Comparison of ENCODE assay signal across 9 mouse cellular contexts in the genomic region with DNA sequence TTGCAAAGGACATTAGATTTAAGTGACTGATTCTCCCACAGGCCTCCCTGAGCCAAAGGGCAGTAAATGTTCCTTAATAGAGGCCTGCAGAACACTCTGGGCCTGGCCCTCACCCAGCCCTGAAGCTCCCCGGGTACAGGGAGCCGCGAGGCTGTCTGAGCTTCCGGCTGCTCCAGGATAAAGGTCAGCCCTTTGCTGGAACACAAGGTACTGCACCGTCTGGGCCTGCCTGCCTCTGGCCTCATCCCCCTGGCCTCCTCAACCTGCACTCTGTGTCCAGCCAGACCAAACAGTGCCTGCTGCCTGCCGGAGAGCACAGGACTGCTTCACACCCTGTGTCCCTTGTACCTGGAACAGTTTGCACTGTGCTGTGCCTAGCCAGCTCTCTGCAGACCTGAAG. TPM values are rescaled to one million over a fixed set of nuclear protein-coding genes. Genes with fewer than 3 reads are reported as not detected.
DNase-seq lines count a peak whose midpoint lies in the region; ATAC-seq and TF ChIP-seq lines count a peak whose summit lies in the region.
"Had no signal": no experiment of that assay in that cellular context is flagged by ENCODE, and none has a peak within 500 bp of the region (broad histone marks: within the 10 kb centered on the region; RNA-seq: fewer than 3 reads in every experiment).

No protein-coding gene starts in this region.

- H3K4me1 ChIP-seq in hindbrain, postnatal 0 days (ENCODE audit: insufficient read depth, low read length), result peaks cover 11% of the 10 kb centered on the region; the same call in 1 of the 2 replicates
- peaks cover 17% of the 10 kb centered on the region for H3K4me1 ChIP-seq in hindbrain, embryonic 13.5 days (replicated peaks)
- H3K4me1 ChIP-seq in embryonic facial prominence, embryonic 13.5 days, result peaks cover 34% of the 10 kb centered on the region
- H3K4me1 ChIP-seq in kidney, adult 2 months (ENCODE audit: control insufficient read depth, insufficient read depth, low read length), result peaks cover 44% of the 10 kb centered on the region
- no peaks in the 10 kb centered on the region; the same call in 1 of the 2 replicates for H3K4me1 ChIP-seq in cerebellum, adult 2 months (ENCODE audit: control insufficient read depth, insufficient read depth, low read length)

- no peaks in the 10 kb centered on the region for H3K36me3 ChIP-seq in hindbrain, postnatal 0 days (ENCODE audit: insufficient read depth, low read length)
- no peaks in the 10 kb centered on the region for H3K36me3 ChIP-seq in hindbrain, embryonic 13.5 days
- H3K36me3 ChIP-seq in embryonic facial prominence, embryonic 13.5 days, result no peaks in the 10 kb centered on the region
- no peaks in the 10 kb centered on the region for H3K36me3 ChIP-seq in kidney, adult 2 months (ENCODE audit: control insufficient read depth, insufficient read depth, low read length)

- H3K4me2 ChIP-seq in hindbrain, postnatal 0 days (ENCODE audit: low read depth, low read length), result no peak overlapping the region
- no peak overlapping the region for H3K4me2 ChIP-seq in hindbrain, embryonic 13.5 days
- no peak overlapping the region for H3K4me2 ChIP-seq in embryonic facial prominence, embryonic 13.5 days

- 0 out of 2 replicates have a peak overlapping the region, but pooled peaks have one; percentile 36 for H3K27ac ChIP-seq in hindbrain, postnatal 0 days
- no peak overlapping the region for H3K27ac ChIP-seq in hindbrain, embryonic 13.5 days
- no peak overlapping the region for H3K27ac ChIP-seq in embryonic facial prominence, embryonic 13.5 days
- H3K27ac ChIP-seq in kidney, adult 2 months (ENCODE audit: insufficient read depth, low read depth, low read length), result peak overlapping the region; percentile 40
- H3K27ac ChIP-seq in cerebellum, adult 2 months (ENCODE audit: insufficient read depth, low read length), result no peak overlapping the region

- no peak for DNase-seq in hindbrain, postnatal 0 days (ENCODE audit: low spot score)
- peak; percentile 96 for DNase-seq in kidney, adult 2 months
- peak; percentile 60 for DNase-seq in lung, postnatal 14 days
- DNase-seq in frontal cortex, postnatal 14 days (ENCODE audit: low spot score in 2 of 2), result no peak
- no peak for DNase-seq in cerebellum, adult 2 months

- H3K9me3 ChIP-seq in hindbrain, postnatal 0 days (ENCODE audit: low read length), result no peaks in the 10 kb centered on the region
- H3K9me3 ChIP-seq in hindbrain, embryonic 13.5 days, result no peaks in the 10 kb centered on the region
- no peaks in the 10 kb centered on the region for H3K9me3 ChIP-seq in embryonic facial prominence, embryonic 13.5 days

- H3K9ac ChIP-seq in hindbrain, postnatal 0 days (replicated peaks; ENCODE audit: low read length), result no peak overlapping the region
- no peak overlapping the region for H3K9ac ChIP-seq in hindbrain, embryonic 13.5 days
- 0 out of 2 replicates have a peak overlapping the region, but pooled peaks have one; percentile 32 for H3K9ac ChIP-seq in embryonic facial prominence, embryonic 13.5 days

- TF ChIP-seq POLR2A in kidney, adult 2 months (IDR thresholded peaks at IDR 0.05; ENCODE audit: low read depth, low read length), result peak; percentile 62
- TF ChIP-seq POLR2A in cerebellum, adult 2 months (IDR thresholded peaks at IDR 0.05; ENCODE audit: borderline replicate concordance, insufficient read depth, low read length), result no peak

- no peak for ATAC-seq in hindbrain, postnatal 0 days
- ATAC-seq in hindbrain, embryonic 13.5 days (ENCODE audit: low FRiP score), result no peak
- ATAC-seq in embryonic facial prominence, embryonic 13.5 days (ENCODE audit: insufficient number of reproducible peaks, insufficient read depth, low FRiP score, low TSS enrichment, low read depth), result no peak
- ATAC-seq in granulocyte monocyte progenitor cell, adult 5-6 weeks (replicated peaks; ENCODE audit: poor library complexity, severe bottlenecking), result no peak

- no peaks in the 10 kb centered on the region for H3K27me3 ChIP-seq in hindbrain, postnatal 0 days (ENCODE audit: insufficient read depth, low read length)
- peaks cover 28% of the 10 kb centered on the region for H3K27me3 ChIP-seq in hindbrain, embryonic 13.5 days
- peaks cover 4% of the 10 kb centered on the region; the same call in 1 of the 2 replicates for H3K27me3 ChIP-seq in embryonic facial prominence, embryonic 13.5 days
- H3K27me3 ChIP-seq in kidney, adult 2 months (replicated peaks; ENCODE audit: control insufficient read depth, insufficient read depth, low read length), result no peaks in the 10 kb centered on the region
- H3K27me3 ChIP-seq in cerebellum, adult 2 months (ENCODE audit: control insufficient read depth, insufficient read depth, low read length), result no peaks in the 10 kb centered on the region

- no peak overlapping the region for H3K4me3 ChIP-seq in hindbrain, postnatal 0 days (ENCODE audit: low read length)
- no peak overlapping the region for H3K4me3 ChIP-seq in hindbrain, embryonic 13.5 days
- H3K4me3 ChIP-seq in embryonic facial prominence, embryonic 13.5 days, result no peak overlapping the region
- no peak overlapping the region for H3K4me3 ChIP-seq in kidney, adult 2 months (ENCODE audit: insufficient read depth, low read depth, low read length)
- H3K4me3 ChIP-seq in cerebellum, adult 2 months (replicated peaks; ENCODE audit: insufficient read depth, low read depth, low read length), result no peak overlapping the region
- H3K4me3 ChIP-seq: myocyte had no signal

- TF ChIP-seq CTCF in hindbrain, postnatal 0 days (IDR thresholded peaks at IDR 0.05; ENCODE audit: low read depth), result no peak
- peak; percentile 23; the same call in 1 of the 2 replicates for TF ChIP-seq CTCF in kidney, adult 2 months (conservative IDR thresholded peaks at IDR 0.05; ENCODE audit: insufficient read depth, insufficient read length, low read depth, low read length)
- TF ChIP-seq CTCF in cerebellum, adult 2 months (IDR thresholded peaks at IDR 0.05; ENCODE audit: borderline replicate concordance, insufficient read depth, low read depth, low read length), result no peak

- 38% methylated on average over 6 of the region's 6 CpGs for WGBS in hindbrain, postnatal 0 days
- WGBS in hindbrain, embryonic 13.5 days, result 35% methylated on average over 6 of the region's 6 CpGs
- 38% methylated on average over 6 of the region's 6 CpGs for WGBS in embryonic facial prominence, embryonic 13.5 days
- 8% methylated on average over 6 of the region's 6 CpGs for WGBS in kidney, adult 2 months
- 30% methylated on average over 6 of the region's 6 CpGs for WGBS in cerebellum, adult 2 months

RNA-seq across cellular contexts. Expression of a gene that starts 4.6 kb away (rescaled TPM):
- total RNA-seq in hindbrain, postnatal 0 days (2014; rRNA removed), result 27.5 and 31.3 TPM in 2 replicates
- 18.5 and 20.0 TPM in 2 replicates for polyA plus RNA-seq in hindbrain, postnatal 0 days (2015; fragmentation: Nextera tagmentation; extraction: Ambion mirVana)
- 24.8 and 27.2 TPM in 2 replicates for polyA plus RNA-seq in hindbrain, embryonic 13.5 days (2015; fragmentation: Nextera tagmentation; extraction: Ambion mirVana)
- 23.3 and 24.5 TPM in 2 replicates for polyA plus RNA-seq in embryonic facial prominence, embryonic 13.5 days (2015; fragmentation: Nextera tagmentation; extraction: Ambion mirVana)
- polyA plus RNA-seq in kidney, adult 2 months (2012; rRNA removed), result 13.4 and 14.3 TPM in 2 replicates
- total RNA-seq in granulocyte monocyte progenitor cell, adult 5-6 weeks (2014; fragmentation: Nextera tagmentation), result 49.1 and 63.7 TPM in 2 replicates
- total RNA-seq in granulocyte monocyte progenitor cell, adult 5-6 weeks (2017), result 40.8 and 53.1 TPM in 2 replicates
- 8.6 and 8.9 TPM in 2 replicates for polyA plus RNA-seq in cerebellum, adult 2 months (2012; rRNA removed)

RNA-seq across cellular contexts. Expression of a gene that starts 17.9 kb away (rescaled TPM):
- total RNA-seq in hindbrain, postnatal 0 days (2014; rRNA removed), result not detected in 2 replicates
- not detected in 2 replicates for polyA plus RNA-seq in hindbrain, postnatal 0 days (2015; fragmentation: Nextera tagmentation; extraction: Ambion mirVana)
- not detected in 2 replicates for polyA plus RNA-seq in hindbrain, embryonic 13.5 days (2015; fragmentation: Nextera tagmentation; extraction: Ambion mirVana)
- polyA plus RNA-seq in embryonic facial prominence, embryonic 13.5 days (2015; fragmentation: Nextera tagmentation; extraction: Ambion mirVana), result not detected in 2 replicates
- 0.20 TPM in 1 of 2 replicates, not detected in the other for polyA plus RNA-seq in kidney, adult 2 months (2012; rRNA removed)
- not detected in 2 replicates for total RNA-seq in granulocyte monocyte progenitor cell, adult 5-6 weeks (2014; fragmentation: Nextera tagmentation)
- not detected in 2 replicates for total RNA-seq in granulocyte monocyte progenitor cell, adult 5-6 weeks (2017)
- not detected in 2 replicates for polyA plus RNA-seq in cerebellum, adult 2 months (2012; rRNA removed)
- polyA plus RNA-seq: myocyte had no signal

RNA-seq across cellular contexts. Expression of a gene that starts 36.5 kb away (rescaled TPM):
- not detected in 2 replicates for total RNA-seq in hindbrain, postnatal 0 days (2014; rRNA removed)
- polyA plus RNA-seq in hindbrain, postnatal 0 days (2015; fragmentation: Nextera tagmentation; extraction: Ambion mirVana), result not detected in 2 replicates
- polyA plus RNA-seq in hindbrain, embryonic 13.5 days (2015; fragmentation: Nextera tagmentation; extraction: Ambion mirVana), result not detected in 2 replicates
- polyA plus RNA-seq in embryonic facial prominence, embryonic 13.5 days (2015; fragmentation: Nextera tagmentation; extraction: Ambion mirVana), result not detected in 2 replicates
- polyA plus RNA-seq in kidney, adult 2 months (2012; rRNA removed), result not detected in 2 replicates
- total RNA-seq in granulocyte monocyte progenitor cell, adult 5-6 weeks (2014; fragmentation: Nextera tagmentation), result not detected in 2 replicates
- not detected in 2 replicates for total RNA-seq in granulocyte monocyte progenitor cell, adult 5-6 weeks (2017)
- not detected in 2 replicates for polyA plus RNA-seq in cerebellum, adult 2 months (2012; rRNA removed)
- polyA plus RNA-seq: myocyte had no signal

RNA-seq across cellular contexts. Expression of a gene that starts 47.9 kb away (rescaled TPM):
- total RNA-seq in hindbrain, postnatal 0 days (2014; rRNA removed), result not detected in 2 replicates
- polyA plus RNA-seq in hindbrain, postnatal 0 days (2015; fragmentation: Nextera tagmentation; extraction: Ambion mirVana), result not detected in 2 replicates
- 0.58 TPM in 1 of 2 replicates, not detected in the other for polyA plus RNA-seq in hindbrain, embryonic 13.5 days (2015; fragmentation: Nextera tagmentation; extraction: Ambion mirVana)
- polyA plus RNA-seq in embryonic facial prominence, embryonic 13.5 days (2015; fragmentation: Nextera tagmentation; extraction: Ambion mirVana), result 1.3 TPM in 1 of 2 replicates, not detected in the other
- 0.35 and 2.0 TPM in 2 replicates for polyA plus RNA-seq in kidney, adult 2 months (2012; rRNA removed)
- total RNA-seq in granulocyte monocyte progenitor cell, adult 5-6 weeks (2014; fragmentation: Nextera tagmentation), result not detected in 2 replicates
- not detected in 2 replicates for total RNA-seq in granulocyte monocyte progenitor cell, adult 5-6 weeks (2017)
- 0.28 TPM in 1 of 2 replicates, not detected in the other for polyA plus RNA-seq in cerebellum, adult 2 months (2012; rRNA removed)
- polyA plus RNA-seq: myocyte had no signal

Comparison
In these comparisons a context has a peak if more than half of its experiments do, and no peak if none do; other contexts are left out.
1. H3K27ac ChIP-seq: peak in hindbrain, postnatal 0 days (single experiment) and kidney, adult 2 months (single experiment); none in hindbrain, embryonic 13.5 days (single experiment), embryonic facial prominence, embryonic 13.5 days (single experiment) and cerebellum, adult 2 months (single experiment).
2. DNase-seq: peak in kidney, adult 2 months (single experiment) and lung, postnatal 14 days (single experiment); none in hindbrain, postnatal 0 days (single experiment), frontal cortex, postnatal 14 days (0 of 2) and cerebellum, adult 2 months (0 of 2).